8 mouse cellular contexts compared by ENCODE assay signal in genomic region chr4:128924841-128925606, GRCm38 (mm10). TPM values are rescaled to one million over a fixed set of nuclear protein-coding genes. Genes with fewer than 3 reads are reported as not detected.
A peak's percentile ranks its signal among the peaks of the same experiment; 100 is the strongest.
DNase-seq lines count a peak whose midpoint lies in the region; ATAC-seq and TF ChIP-seq lines count a peak whose summit lies in the region.

No protein-coding gene starts in this region.

- ATAC-seq in heart, embryonic 15.5 days (replicated peaks; ENCODE audit: insufficient number of reproducible peaks, insufficient read depth, low FRiP score, low read depth): 0 out of 2 replicates have a peak, but pooled peaks have one; percentile 65
- no peak for ATAC-seq in liver, embryonic 13.5 days (ENCODE audit: low read depth)
- peak; percentile 88 for ATAC-seq in stomach, postnatal 0 days (ENCODE audit: low FRiP score, low TSS enrichment)

- peak; percentile 69; the same call in 1 of the 2 replicates for TF ChIP-seq POLR2A in brain, embryonic 14.5 days (IDR thresholded peaks at IDR 0.05; ENCODE audit: borderline replicate concordance, extremely low read depth, insufficient read depth, insufficient read length, poor library complexity, severe bottlenecking)

- H3K27me3 ChIP-seq in C2C12 (ENCODE audit: control insufficient read depth, insufficient read depth, insufficient read length): peaks cover 21% of the 10 kb centered on the region
- peaks cover 47% of the 10 kb centered on the region for H3K27me3 ChIP-seq in forebrain, embryonic 10.5 days (ENCODE audit: poor library complexity, severe bottlenecking)
- H3K27me3 ChIP-seq in heart, embryonic 15.5 days: 0 out of 2 replicates have a peak, but pooled peaks cover 3% of the 10 kb centered on the region
- H3K27me3 ChIP-seq in liver, embryonic 13.5 days: peaks cover 22% of the 10 kb centered on the region
- H3K27me3 ChIP-seq in stomach, postnatal 0 days (ENCODE audit: control insufficient read depth, insufficient read depth, low read length): no peaks in the 10 kb centered on the region; the same call in 1 of the 2 replicates

- no peak overlapping the region for H3ac ChIP-seq in C2C12 (ENCODE audit: control insufficient read depth, insufficient read length, low read depth)

- peak overlapping the region; percentile 19; the same call in 1 of the 2 replicates for H3K9ac ChIP-seq in heart, embryonic 15.5 days
- no peak overlapping the region for H3K9ac ChIP-seq in liver, embryonic 13.5 days
- H3K9ac ChIP-seq in stomach, postnatal 0 days (ENCODE audit: low read length): peak overlapping the region; percentile 53

- peak overlapping the region; percentile 65 for H3K4me2 ChIP-seq in heart, embryonic 15.5 days
- peak overlapping the region; percentile 49 for H3K4me2 ChIP-seq in liver, embryonic 13.5 days
- H3K4me2 ChIP-seq in stomach, postnatal 0 days (replicated peaks; ENCODE audit: low read depth): peak overlapping the region; percentile 56

- no peaks in the 10 kb centered on the region for H3K79me2 ChIP-seq in C2C12 (ENCODE audit: control insufficient read depth, insufficient read depth)

- peak; percentile 97 for DNase-seq in brain, embryonic 14.5 days (ENCODE audit: low read depth)
- DNase-seq in forebrain, embryonic 10.5 days (ENCODE audit: extremely low spot score, low spot score): peak; percentile 89
- peak; percentile 82 to 83 for DNase-seq in kidney, postnatal 25 days
- DNase-seq in liver, embryonic 13.5 days: no peak
- peak; percentile 60 to 71 for DNase-seq in natural killer cell, adult 2 months (ENCODE audit: low spot score in 2 of 2)
- DNase-seq in stomach, postnatal 0 days (ENCODE audit: low spot score): peak; percentile 87

- peak overlapping the region; percentile 79 for H3K27ac ChIP-seq in forebrain, embryonic 10.5 days
- H3K27ac ChIP-seq in heart, embryonic 15.5 days: no peak overlapping the region
- H3K27ac ChIP-seq in liver, embryonic 13.5 days: no peak overlapping the region
- no peak overlapping the region for H3K27ac ChIP-seq in stomach, postnatal 0 days (replicated peaks)

- no peaks in the 10 kb centered on the region for H3K9me3 ChIP-seq in forebrain, embryonic 10.5 days
- H3K9me3 ChIP-seq in heart, embryonic 15.5 days (replicated peaks): no peaks in the 10 kb centered on the region
- no peaks in the 10 kb centered on the region for H3K9me3 ChIP-seq in liver, embryonic 13.5 days (replicated peaks)
- H3K9me3 ChIP-seq in stomach, postnatal 0 days (ENCODE audit: control insufficient read depth, low read length): no peaks in the 10 kb centered on the region

- no peaks in the 10 kb centered on the region for H3K79me3 ChIP-seq in C2C12 (ENCODE audit: low read depth)

- H3K4me3 ChIP-seq in C2C12 (ENCODE audit: insufficient read depth, poor library complexity, severe bottlenecking): no peak overlapping the region
- H3K4me3 ChIP-seq in forebrain, embryonic 10.5 days: peak overlapping the region; percentile 56
- peak overlapping the region; percentile 46 for H3K4me3 ChIP-seq in heart, embryonic 15.5 days
- H3K4me3 ChIP-seq in liver, embryonic 13.5 days (replicated peaks): peak overlapping the region; percentile 28; the same call in 1 of the 2 replicates
- peak overlapping the region; percentile 26 for H3K4me3 ChIP-seq in stomach, postnatal 0 days (ENCODE audit: low read depth, low read length)

- H3K4me1 ChIP-seq in forebrain, embryonic 10.5 days: peaks cover 13% of the 10 kb centered on the region
- peaks cover 10% of the 10 kb centered on the region for H3K4me1 ChIP-seq in heart, embryonic 15.5 days (replicated peaks)
- H3K4me1 ChIP-seq in liver, embryonic 13.5 days (replicated peaks): peaks cover 5% of the 10 kb centered on the region; the same call in 1 of the 2 replicates
- H3K4me1 ChIP-seq in stomach, postnatal 0 days (replicated peaks; ENCODE audit: control insufficient read depth, insufficient read depth): no peaks in the 10 kb centered on the region

- no peaks in the 10 kb centered on the region for H3K36me3 ChIP-seq in C2C12 (ENCODE audit: control insufficient read depth, insufficient read depth)
- H3K36me3 ChIP-seq in forebrain, embryonic 10.5 days (replicated peaks): no peaks in the 10 kb centered on the region
- no peaks in the 10 kb centered on the region for H3K36me3 ChIP-seq in heart, embryonic 15.5 days
- H3K36me3 ChIP-seq in liver, embryonic 13.5 days: no peaks in the 10 kb centered on the region
- no peaks in the 10 kb centered on the region for H3K36me3 ChIP-seq in stomach, postnatal 0 days (ENCODE audit: control insufficient read depth, insufficient read depth, low read length)

- TF ChIP-seq EP300 in stomach, postnatal 0 days (optimal IDR thresholded peaks at IDR 0.05): no peak

- peak; percentile 75 for TF ChIP-seq CTCF in C2C12 (IDR thresholded peaks at IDR 0.05; ENCODE audit: control insufficient read depth, insufficient read depth, insufficient read length)
- peak; percentile 95 for TF ChIP-seq CTCF in brain, embryonic 14.5 days (IDR thresholded peaks at IDR 0.05; ENCODE audit: borderline replicate concordance, extremely low read depth, insufficient read depth, insufficient read length)
- peak; percentile 96 for TF ChIP-seq CTCF in stomach, postnatal 0 days (IDR thresholded peaks at IDR 0.05; ENCODE audit: low read depth)

- WGBS in forebrain, embryonic 10.5 days: 15% methylated on average over 36 of the region's 36 CpGs
- WGBS in heart, embryonic 15.5 days: 13% methylated on average over 36 of the region's 36 CpGs
- WGBS in liver, embryonic 13.5 days (ENCODE audit: insufficient replicate concordance): 14% methylated on average over 36 of the region's 36 CpGs
- WGBS in stomach, postnatal 0 days: 12% methylated on average over 36 of the region's 36 CpGs

TF ChIP-seq in C2C12, 6 proteins besides CTCF, POLR2A, EP300 and RAD21:
- no peak for TF ChIP-seq USF1 (IDR thresholded peaks at IDR 0.05; ENCODE audit: low read depth)
- no peak for TF ChIP-seq CEBPB (IDR thresholded peaks at IDR 0.05; ENCODE audit: low read depth)
- TF ChIP-seq MAX (IDR thresholded peaks at IDR 0.05): peak; percentile 91
- no peak for TF ChIP-seq FOSL1 (IDR thresholded peaks at IDR 0.05; ENCODE audit: insufficient read depth, low read length, poor library complexity, severe bottlenecking)
- TF ChIP-seq MYOD1 (IDR thresholded peaks at IDR 0.05; ENCODE audit: control insufficient read depth, insufficient read length, low read depth): no peak

RNA-seq across cellular contexts. Expression of gene Azin2, which starts 37.2 kb away (rescaled TPM):
- polyA plus RNA-seq in C2C12 (2012; fragmentation: generic; extraction: Trizol): 12.5 TPM
- 14.3 and 15.8 TPM in 2 replicates for polyA plus RNA-seq in brain, embryonic 14.5 days (2012; rRNA removed)
- 10.5 and 12.0 TPM in 2 replicates for polyA plus RNA-seq in forebrain, embryonic 10.5 days (2016; fragmentation: Nextera tagmentation; extraction: Ambion mirVana)
- polyA plus RNA-seq in heart, embryonic 15.5 days (2015; fragmentation: Nextera tagmentation; extraction: Ambion mirVana): 6.8 and 10.4 TPM in 2 replicates
- polyA plus RNA-seq in liver, embryonic 13.5 days (2015; fragmentation: Nextera tagmentation; extraction: Ambion mirVana): 0.93 and 1.2 TPM in 2 replicates
- polyA plus RNA-seq in stomach, postnatal 0 days (2015; fragmentation: Nextera tagmentation; extraction: Ambion mirVana): 10.8 and 12.3 TPM in 2 replicates

RNA-seq across cellular contexts. Expression of gene Trim62, which starts 41.6 kb away (rescaled TPM):
- polyA plus RNA-seq in C2C12 (2012; fragmentation: generic; extraction: Trizol): 0.87 TPM
- 15.4 and 33.5 TPM in 2 replicates for polyA plus RNA-seq in brain, embryonic 14.5 days (2012; rRNA removed)
- 6.8 and 7.4 TPM in 2 replicates for polyA plus RNA-seq in forebrain, embryonic 10.5 days (2016; fragmentation: Nextera tagmentation; extraction: Ambion mirVana)
- 2.3 and 2.9 TPM in 2 replicates for polyA plus RNA-seq in heart, embryonic 15.5 days (2015; fragmentation: Nextera tagmentation; extraction: Ambion mirVana)
- 0.30 and 0.35 TPM in 2 replicates for polyA plus RNA-seq in liver, embryonic 13.5 days (2015; fragmentation: Nextera tagmentation; extraction: Ambion mirVana)
- polyA plus RNA-seq in stomach, postnatal 0 days (2015; fragmentation: Nextera tagmentation; extraction: Ambion mirVana): 2.6 and 3.5 TPM in 2 replicates
